Mouse (Mus musculus) heart, embryonic 14.5 days (tissue): ENCODE results near the gene Npsr1. TPM values are rescaled to one million over a fixed set of nuclear protein-coding genes. Genes with fewer than 3 reads are reported as not detected.

Experiments used
- ATAC-seq: fragments of 200-750 bp; cut with Nextera tagmentation; 2 replicates; pipeline ENCODE4 v1.8.0; 2017; ENCODE audit warnings: low read depth, moderate TSS enrichment; ENCODE audit not compliant: insufficient number of reproducible peaks, insufficient read depth, low FRiP score
- H3K27ac ChIP-seq, 2 experiments: fragments of 200-500 bp in 1 of 2; fragments of 300-500 bp in 1 of 2; sonication (generic) in 1 of 2; replicated peaks in 1 of 2; 2 replicates each; pipeline ENCODE4 v1.5.1; 2012 to 2014; ENCODE audit warnings: low read depth in 2 of 2, low read length in 2 of 2, control low read depth in 1 of 2, mild to moderate bottlenecking in 1 of 2, mixed read lengths in 1 of 2; ENCODE audit not compliant: control insufficient read depth in 1 of 2, insufficient read depth in 1 of 2
- H3K27me3 ChIP-seq: fragments of 300-500 bp; sonication (generic); 2 replicates; pipeline ENCODE4 v1.6.1; 2014; ENCODE audit warnings: mild to moderate bottlenecking, low read length, control low read depth; ENCODE audit not compliant: control insufficient read depth, insufficient read depth
- H3K36me3 ChIP-seq: fragments of 300-500 bp; sonication (generic); 2 replicates; pipeline ENCODE4 v1.6.1; 2014; ENCODE audit warnings: mild to moderate bottlenecking, control low read depth, low read length, mixed read lengths; ENCODE audit not compliant: control insufficient read depth, insufficient read depth
- H3K4me1 ChIP-seq, 2 experiments: fragments of 200-500 bp in 1 of 2; fragments of 300-500 bp in 1 of 2; sonication (generic) in 1 of 2; 2 replicates each; pipeline ENCODE4 v1.6.1; 2012 to 2014; ENCODE audit warnings: low read length in 2 of 2, control low read depth in 1 of 2, mixed read lengths in 1 of 2; ENCODE audit not compliant: control insufficient read depth in 2 of 2, insufficient read depth in 2 of 2
- H3K4me2 ChIP-seq: fragments of 300-500 bp; sonication (generic); 2 replicates; pipeline ENCODE4 v1.6.1; 2014; ENCODE audit warnings: mild to moderate bottlenecking, low read length
- H3K4me3 ChIP-seq, 2 experiments: fragments of 200-500 bp in 1 of 2; fragments of 300-500 bp in 1 of 2; sonication (generic) in 1 of 2; 2 replicates each; pipeline ENCODE4 v1.5.1; 2012 to 2014; ENCODE audit warnings: low read length in 2 of 2, mild to moderate bottlenecking in 2 of 2, control low read depth in 1 of 2, low read depth in 1 of 2, moderate library complexity in 1 of 2; ENCODE audit not compliant: control insufficient read depth in 1 of 2, insufficient read depth in 1 of 2
- H3K9ac ChIP-seq: fragments of 300-500 bp; sonication (generic); 2 replicates; pipeline ENCODE4 v1.6.1; 2014; ENCODE audit warnings: mild to moderate bottlenecking, low read length
- H3K9me3 ChIP-seq: fragments of 300-500 bp; sonication (generic); 2 replicates; pipeline ENCODE4 v1.6.1; 2016; ENCODE audit warnings: low read length, control low read depth; ENCODE audit not compliant: control insufficient read depth
- WGBS: fragments of 180-500 bp; shearing (Covaris S2); extraction: QIAGEN DNeasy Blood & Tissue Kit; methylation state at CpG from one replicate; pipeline ENCODE4 v1.1.7; 2014; 5-methylcytosine and 5-hydroxymethylcytosine counted together
- polyA plus RNA-seq: library from polyadenylated mRNA; unstranded; fragments of >200 nt; fragmentation: Nextera tagmentation; extraction: Ambion mirVana; gene quantifications from 2 replicates; pipeline ENCODE4 v1.2.1, GENCODE M21; 2014

Gene Npsr1
- polyA plus RNA-seq, 1 experiment from 2014 or later: not detected

DNA sequence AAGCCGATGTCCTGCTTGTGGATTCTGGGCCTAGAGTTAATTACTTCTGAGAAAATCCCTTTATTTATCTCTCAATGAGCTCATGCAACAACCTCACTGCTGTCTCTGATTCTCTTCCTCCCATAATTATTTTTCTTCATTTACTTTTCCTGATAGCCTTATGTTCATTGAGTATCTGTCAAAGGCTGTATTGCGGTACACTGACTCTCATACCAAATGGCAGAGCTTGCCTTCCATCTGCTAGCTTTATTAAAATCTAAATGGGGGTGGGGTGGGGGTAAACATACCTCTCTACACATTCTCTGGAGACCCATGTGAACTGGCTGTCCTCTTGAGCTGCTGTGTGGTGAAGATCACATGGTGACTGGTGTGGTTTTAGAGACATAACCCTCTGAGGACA lies 80.9 kb downstream of the Npsr1 start:
- no peak overlapping the region for H3K4me2 ChIP-seq
- peaks cover 9% of the 10 kb centered on the region in 2 experiments; a peak in 2 of 4 replicates for H3K4me1 ChIP-seq
- no peak overlapping the region for H3K4me3 ChIP-seq
- H3K36me3 ChIP-seq: no peaks in the 10 kb centered on the region
- H3K9ac ChIP-seq: no peak overlapping the region
- 93% methylated on average over 2 of the region's 2 CpGs for WGBS
- no peaks in the 10 kb centered on the region for H3K9me3 ChIP-seq
- ATAC-seq: no peak
- no peaks in the 10 kb centered on the region for H3K27me3 ChIP-seq
- no peak overlapping the region for H3K27ac ChIP-seq

DNA sequence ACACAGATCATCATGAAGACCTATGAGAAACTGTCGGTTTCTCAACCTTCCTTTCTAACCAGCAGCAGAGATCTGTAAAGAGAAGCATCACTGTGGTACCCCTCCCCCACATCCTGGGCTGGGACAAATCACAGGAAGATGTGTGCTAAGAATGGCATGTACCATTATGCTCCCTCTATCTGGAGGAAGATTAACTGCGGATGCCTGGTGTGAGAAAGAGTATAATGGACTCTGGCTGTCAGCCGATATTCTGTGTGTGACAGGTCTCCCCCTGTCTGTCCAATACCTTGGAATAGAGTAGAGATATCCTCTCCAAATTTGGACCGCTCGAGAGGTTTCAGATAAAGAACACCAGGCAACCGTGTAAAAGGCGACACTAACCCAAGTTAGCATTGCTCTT lies 83.1 kb downstream of the Npsr1 start:
- H3K4me2 ChIP-seq: no peak overlapping the region
- peak; percentile 59; the same call in 1 of the 2 replicates for ATAC-seq
- H3K9ac ChIP-seq: no peak overlapping the region
- WGBS: 15% methylated on average over 7 of the region's 7 CpGs
- H3K27ac ChIP-seq: 0 out of 4 replicates have a peak overlapping the region, but pooled peaks of 1 of the 2 experiments have one; percentile 14
- no peaks in the 10 kb centered on the region for H3K27me3 ChIP-seq
- H3K9me3 ChIP-seq: no peaks in the 10 kb centered on the region
- H3K4me1 ChIP-seq: peaks cover 9% of the 10 kb centered on the region in 2 experiments; a peak in 2 of 4 replicates
- H3K4me3 ChIP-seq: no peak overlapping the region
- no peaks in the 10 kb centered on the region for H3K36me3 ChIP-seq

GRCm38 (mm10) chr9:24186289-24186688 lies 88.5 kb downstream of the Npsr1 start:
- WGBS: 88% methylated on average over 5 of the region's 5 CpGs
- H3K27ac ChIP-seq: no peak overlapping the region
- H3K27me3 ChIP-seq: no peaks in the 10 kb centered on the region
- peaks cover 7 to 16% of the 10 kb centered on the region in 2 experiments for H3K4me1 ChIP-seq
- no peaks in the 10 kb centered on the region for H3K36me3 ChIP-seq
- no peak overlapping the region for H3K4me2 ChIP-seq
- H3K9ac ChIP-seq: no peak overlapping the region
- H3K9me3 ChIP-seq: no peaks in the 10 kb centered on the region
- no peak overlapping the region for H3K4me3 ChIP-seq
- ATAC-seq: no peak

DNA sequence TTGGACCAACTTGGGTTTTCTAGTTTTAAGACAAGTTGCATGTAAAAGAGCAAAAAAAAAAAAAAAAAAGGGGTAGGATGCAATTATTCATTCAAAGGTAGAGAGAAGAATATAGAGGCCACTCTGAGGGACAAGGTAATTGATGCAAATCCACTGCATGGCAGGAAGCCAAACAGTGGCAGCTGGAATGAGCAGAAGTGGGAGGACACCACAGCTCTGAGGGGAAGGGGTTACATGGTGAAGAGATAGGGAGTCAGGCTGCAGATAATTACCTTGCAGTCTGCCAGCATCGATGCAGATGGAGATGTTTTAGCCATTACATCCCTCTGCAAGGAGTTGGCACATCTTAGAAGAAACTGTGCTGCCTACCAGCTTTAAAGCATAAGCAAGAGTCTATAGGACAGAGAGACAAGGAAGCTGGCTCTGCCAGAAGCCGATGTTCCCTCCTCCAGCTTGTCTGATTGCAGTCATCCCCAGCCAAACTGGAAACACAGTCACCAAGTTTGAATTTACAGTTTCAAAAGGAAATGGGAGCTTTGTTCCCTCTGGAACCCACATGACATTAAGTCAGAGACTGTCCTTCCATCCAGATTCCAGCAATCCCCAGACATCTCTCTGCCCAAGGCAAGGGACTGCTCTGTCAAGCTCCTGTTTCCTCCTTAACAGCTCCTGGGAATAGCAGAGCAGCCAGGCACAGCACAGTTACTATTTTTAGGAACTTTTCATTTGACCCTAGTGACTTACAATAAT lies 91.9 kb downstream of the Npsr1 start:
- WGBS: 16% methylated on average over 2 of the region's 2 CpGs
- no peaks in the 10 kb centered on the region for H3K27me3 ChIP-seq
- ATAC-seq: no peak
- no peak overlapping the region for H3K4me3 ChIP-seq
- H3K4me1 ChIP-seq: peaks cover 2 to 12% of the 10 kb centered on the region in 2 experiments; a peak in 3 of 4 replicates
- peak overlapping the region; percentile 16; the same call in 1 of the 2 replicates for H3K4me2 ChIP-seq
- no peaks in the 10 kb centered on the region for H3K9me3 ChIP-seq
- H3K27ac ChIP-seq: peak overlapping the region in 1 of 2 experiments; percentile 61; a peak in 2 of 4 replicates
- H3K9ac ChIP-seq: 0 out of 2 replicates have a peak overlapping the region, but pooled peaks have one; percentile 3
- no peaks in the 10 kb centered on the region for H3K36me3 ChIP-seq

DNA sequence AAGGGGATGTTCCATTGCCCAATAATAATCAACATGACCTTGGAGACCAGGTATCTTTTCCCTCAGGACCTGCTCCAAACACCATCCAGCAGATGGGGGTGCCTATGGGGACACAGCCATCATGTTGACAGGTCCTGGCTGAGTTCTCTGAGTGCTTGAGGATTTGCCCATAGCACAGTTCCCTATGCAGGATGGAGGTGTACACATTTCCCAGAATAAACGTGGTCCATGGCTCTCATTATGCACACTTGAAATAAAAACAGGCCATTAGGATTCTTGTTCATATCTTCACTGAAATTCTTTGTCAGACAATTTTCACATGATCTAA lies 92.4 kb downstream of the Npsr1 start:
- Histone ChIP-seq H3K9ac (0 out of 2 replicates have a peak overlapping the region, but pooled peaks have one; percentile 3), H3K4me1 (peaks cover 2 to 12% of the 10 kb centered on the region in 2 experiments; a peak in 3 of 4 replicates), H3K27ac (peak overlapping the region in 1 of 2 experiments; percentile 61; a peak in 2 of 4 replicates), H3K4me3 (no peak overlapping the region), H3K27me3 (no peaks in the 10 kb centered on the region), H3K36me3 (no peaks in the 10 kb centered on the region), H3K4me2 (no peak overlapping the region), H3K9me3 (no peaks in the 10 kb centered on the region)
- 9% methylated on average over 1 of the region's 1 CpGs for WGBS
- ATAC-seq: no peak

GRCm38 (mm10) chr9:24198254-24198653 lies 100.5 kb downstream of the Npsr1 start:
- ATAC-seq: no peak
- H3K4me3 ChIP-seq: no peak overlapping the region
- 86% methylated on average over 1 of the region's 1 CpGs for WGBS

DNA sequence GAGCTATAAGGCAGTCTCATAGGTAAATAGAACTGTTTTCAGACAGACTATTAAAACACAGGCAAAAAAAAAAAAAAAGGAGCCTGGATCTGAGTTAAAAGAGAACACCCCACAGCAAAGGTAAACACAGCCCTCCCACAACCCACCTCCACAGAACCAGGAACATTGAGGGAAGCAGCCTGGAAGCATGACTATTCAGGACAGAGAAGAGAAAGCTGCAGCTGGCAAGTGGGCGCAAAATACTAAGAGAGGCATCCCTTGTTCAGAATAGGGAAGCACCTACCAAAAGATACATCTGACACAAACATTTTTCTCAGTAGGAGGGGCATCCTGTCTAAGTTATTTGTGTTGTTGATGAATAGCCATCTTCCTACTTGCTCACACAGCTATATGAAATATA lies 113.8 kb downstream of the Npsr1 start:
- Histone ChIP-seq H3K4me3 (no peak overlapping the region), H3K4me2 (no peak overlapping the region), H3K36me3 (no peaks in the 10 kb centered on the region), H3K27me3 (no peaks in the 10 kb centered on the region), H3K9ac (no peak overlapping the region), H3K27ac (no peak overlapping the region), H3K9me3 (peaks cover 3% of the 10 kb centered on the region; the same call in 1 of the 2 replicates), H3K4me1 (no peaks in the 10 kb centered on the region)
- 84% methylated on average over 1 of the region's 1 CpGs for WGBS
- ATAC-seq: no peak

More at GRCm38 (mm10) chr9:24198254-24198653, 100.5 kb downstream of the Npsr1 start:
- H3K9ac ChIP-seq: no peak overlapping the region
- no peak overlapping the region for H3K27ac ChIP-seq
- H3K27me3 ChIP-seq: no peaks in the 10 kb centered on the region
- H3K4me2 ChIP-seq: no peak overlapping the region
- H3K4me1 ChIP-seq: no peaks in the 10 kb centered on the region
- H3K9me3 ChIP-seq: no peaks in the 10 kb centered on the region
- H3K36me3 ChIP-seq: no peaks in the 10 kb centered on the region
